Mouse (Mus musculus) midbrain, embryonic 14.5 days (tissue): Measurements from ENCODE around the gene Tob1. TPM values are rescaled to one million over a fixed set of nuclear protein-coding genes. Genes with fewer than 3 reads are reported as not detected.

Experiments used
- ATAC-seq: fragments of 200-750 bp; cut with Nextera tagmentation; 2 replicates; pipeline ENCODE4 v1.8.0; 2017; ENCODE audit warnings: moderate number of reproducible peaks, moderate library complexity; ENCODE audit not compliant: low FRiP score, low TSS enrichment
- DNase-seq: peaks from one replicate; pipeline ENCODE4 v3.0.0-alpha.2; 2015
- H3K27ac ChIP-seq: fragments of 300-500 bp; sonication (generic); replicated peaks from 2 replicates; pipeline ENCODE4 v1.5.1; 2014; ENCODE audit warnings: mild to moderate bottlenecking, low read depth, low read length, moderate library complexity
- H3K27me3 ChIP-seq: fragments of 300-500 bp; sonication (generic); 2 replicates; pipeline ENCODE4 v1.6.1; 2014; ENCODE audit warnings: low read length, control low read depth, mixed read lengths; ENCODE audit not compliant: control insufficient read depth, insufficient read depth
- H3K36me3 ChIP-seq: fragments of 300-500 bp; sonication (generic); 2 replicates; pipeline ENCODE4 v1.6.1; 2014; ENCODE audit warnings: low read length, control low read depth; ENCODE audit not compliant: control insufficient read depth, insufficient read depth
- H3K4me1 ChIP-seq: fragments of 300-500 bp; sonication (generic); 2 replicates; pipeline ENCODE4 v1.6.1; 2014; ENCODE audit warnings: mild to moderate bottlenecking, antibody characterized with exemption, low read length, control low read depth; ENCODE audit not compliant: control insufficient read depth, insufficient read depth
- H3K4me2 ChIP-seq: fragments of 300-500 bp; sonication (generic); 2 replicates; pipeline ENCODE4 v1.6.1; 2014; ENCODE audit warnings: mild to moderate bottlenecking, low read length, moderate library complexity
- H3K4me3 ChIP-seq: fragments of 300-500 bp; sonication (generic); replicated peaks from 2 replicates; pipeline ENCODE4 v1.5.1; 2014; ENCODE audit warnings: low read depth, low read length
- H3K9ac ChIP-seq: fragments of 300-500 bp; sonication (generic); replicated peaks from 2 replicates; pipeline ENCODE4 v1.6.1; 2014; ENCODE audit warnings: mild to moderate bottlenecking, low read length, moderate library complexity
- H3K9me3 ChIP-seq: fragments of 300-500 bp; sonication (generic); 2 replicates; pipeline ENCODE4 v1.6.1; 2016; ENCODE audit warnings: low read length, control low read depth, mixed read lengths; ENCODE audit not compliant: control insufficient read depth
- WGBS: fragments of 180-500 bp; shearing (Covaris S2); extraction: QIAGEN DNeasy Blood & Tissue Kit; methylation state at CpG from one replicate; pipeline ENCODE4 v1.1.7; 2014; 5-methylcytosine and 5-hydroxymethylcytosine counted together
- polyA plus RNA-seq: library from polyadenylated mRNA; unstranded; fragments of >200 nt; fragmentation: Nextera tagmentation; extraction: Ambion mirVana; gene quantifications from 2 replicates; pipeline ENCODE4 v1.2.1, GENCODE M21; 2014

The Tob1 gene
- polyA plus RNA-seq, 1 experiment from 2014 or later = 34.7 TPM

DNA sequence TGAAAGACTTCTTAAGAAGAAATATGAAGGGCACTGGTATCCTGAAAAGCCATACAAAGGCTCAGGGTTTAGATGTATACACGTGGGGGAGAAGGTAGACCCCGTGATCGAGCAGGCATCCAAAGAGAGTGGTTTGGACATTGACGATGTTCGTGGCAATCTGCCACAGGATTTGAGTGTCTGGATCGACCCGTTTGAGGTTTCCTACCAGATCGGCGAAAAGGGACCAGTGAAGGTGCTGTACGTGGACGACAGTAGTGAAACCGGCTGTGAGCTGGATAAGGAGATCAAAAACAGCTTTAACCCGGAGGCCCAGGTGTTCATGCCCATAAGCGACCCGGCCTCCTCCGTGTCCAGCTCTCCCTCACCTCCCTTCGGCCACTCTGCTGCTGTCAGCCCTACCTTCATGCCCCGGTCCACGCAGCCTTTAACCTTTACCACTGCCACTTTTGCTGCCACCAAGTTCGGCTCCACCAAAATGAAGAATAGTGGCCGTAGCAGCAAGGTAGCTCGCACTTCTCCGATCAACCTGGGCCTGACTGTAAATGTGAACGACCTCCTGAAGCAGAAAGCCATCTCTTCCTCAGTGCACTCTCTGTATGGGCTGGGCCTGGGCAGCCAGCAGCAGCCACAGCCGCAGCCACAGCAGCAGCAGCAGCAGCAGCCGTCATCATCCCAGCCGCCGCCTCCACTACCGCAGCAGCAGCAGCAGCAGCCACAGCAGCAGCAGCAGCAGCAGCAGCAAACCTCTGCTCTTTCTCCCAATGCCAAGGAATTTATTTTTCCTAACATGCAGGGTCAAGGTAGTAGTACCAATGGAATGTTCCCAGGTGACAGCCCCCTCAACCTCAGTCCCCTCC, 2.7 kb downstream of the Tob1 start:
- no peak for DNase-seq
- Histone ChIP-seq H3K36me3 (peaks cover 17% of the 10 kb centered on the region), H3K4me3 (peak overlapping the region; percentile 100), H3K27ac (0 out of 2 replicates have a peak overlapping the region, but pooled peaks have one; percentile 45), H3K27me3 (no peaks in the 10 kb centered on the region), H3K4me2 (peak overlapping the region; percentile 63), H3K4me1 (peaks cover 25% of the 10 kb centered on the region), H3K9me3 (no peaks in the 10 kb centered on the region), H3K9ac (peak overlapping the region; percentile 29; the same call in 1 of the 2 replicates)
- WGBS = 83% methylated on average over 29 of the region's 29 CpGs
- no peak for ATAC-seq

DNA sequence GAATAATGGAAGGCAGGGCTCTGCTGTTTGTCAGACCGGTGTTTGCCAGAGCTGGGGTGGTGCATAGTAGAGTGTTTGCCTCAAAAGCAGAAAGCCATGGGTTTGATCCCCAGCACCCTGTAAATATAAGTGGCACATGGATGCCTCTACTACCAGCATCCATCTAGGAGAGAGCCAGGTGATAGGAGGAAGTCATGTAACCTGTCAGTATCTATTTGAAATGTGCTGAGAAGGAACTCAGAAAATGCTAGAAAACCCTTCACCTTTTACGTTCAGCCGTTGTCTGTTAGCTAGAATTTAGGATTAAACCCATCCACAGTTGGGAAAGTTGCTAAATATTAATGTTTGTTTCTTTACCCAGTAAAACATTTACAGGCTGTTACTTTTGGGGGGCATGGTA, 4.3 kb downstream of the Tob1 start:
- ATAC-seq (no peak), DNase-seq (no peak)
- Histone ChIP-seq H3K36me3 (peaks cover 17% of the 10 kb centered on the region), H3K4me3 (no peak overlapping the region), H3K4me2 (peak overlapping the region; percentile 22; the same call in 1 of the 2 replicates), H3K9me3 (no peaks in the 10 kb centered on the region), H3K9ac (no peak overlapping the region), H3K27ac (no peak overlapping the region), H3K27me3 (no peaks in the 10 kb centered on the region), H3K4me1 (peaks cover 25% of the 10 kb centered on the region)
- 82% methylated on average over 3 of the region's 3 CpGs for WGBS

DNA sequence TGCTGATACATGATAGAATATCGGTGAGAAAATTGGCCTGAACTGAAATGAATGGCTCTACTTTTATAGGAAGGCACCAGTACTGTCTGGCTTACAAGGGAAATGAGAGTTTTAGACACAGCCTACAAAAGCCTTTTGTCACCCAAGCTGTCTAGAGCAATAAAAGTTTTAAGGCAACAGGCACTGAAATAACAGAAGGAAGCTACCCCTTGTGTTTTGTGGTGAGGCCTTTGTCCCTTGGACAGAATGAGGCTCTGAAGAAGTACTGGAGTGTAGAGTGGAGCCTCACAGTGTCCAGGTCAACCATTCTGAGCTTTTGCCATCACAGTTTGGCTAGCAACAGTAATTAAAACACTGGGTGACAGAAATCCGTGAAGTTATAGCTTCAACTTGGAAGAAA, 5.0 kb downstream of the Tob1 start:
- Histone ChIP-seq H3K27ac (no peak overlapping the region), H3K27me3 (no peaks in the 10 kb centered on the region), H3K4me2 (no peak overlapping the region), H3K36me3 (peaks cover 17% of the 10 kb centered on the region), H3K4me3 (no peak overlapping the region), H3K9me3 (no peaks in the 10 kb centered on the region), H3K4me1 (peaks cover 25% of the 10 kb centered on the region), H3K9ac (no peak overlapping the region)
- DNase-seq (no peak), ATAC-seq (no peak)
- WGBS = 17% methylated on average over 2 of the region's 2 CpGs

DNA sequence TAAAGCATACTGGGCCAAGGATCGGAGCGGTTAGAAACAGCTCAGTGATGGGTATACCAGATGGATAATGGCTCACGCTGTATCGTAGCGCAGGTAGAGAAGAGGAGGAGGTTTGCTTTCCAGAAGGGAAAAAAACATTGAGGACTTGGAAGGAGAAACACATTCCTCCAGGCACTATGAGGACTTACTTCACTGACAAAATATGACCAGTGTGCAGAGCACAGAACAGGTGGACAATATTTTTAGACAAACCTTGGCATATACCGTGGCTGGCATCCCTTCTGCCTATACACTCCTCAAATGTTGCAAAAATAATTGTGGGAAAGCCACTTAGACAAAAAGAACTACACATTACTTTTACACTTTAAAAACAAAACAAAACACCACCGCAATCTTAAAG, 10.0 kb downstream of the Tob1 start:
- Histone ChIP-seq H3K9me3 (no peaks in the 10 kb centered on the region), H3K4me1 (0 out of 2 replicates have a peak, but pooled peaks cover 3% of the 10 kb centered on the region), H3K4me2 (no peak overlapping the region), H3K36me3 (no peaks in the 10 kb centered on the region), H3K4me3 (no peak overlapping the region), H3K27me3 (no peaks in the 10 kb centered on the region), H3K27ac (no peak overlapping the region), H3K9ac (no peak overlapping the region)
- no peak for ATAC-seq
- DNase-seq = no peak
- 96% methylated on average over 7 of the region's 7 CpGs for WGBS

DNA sequence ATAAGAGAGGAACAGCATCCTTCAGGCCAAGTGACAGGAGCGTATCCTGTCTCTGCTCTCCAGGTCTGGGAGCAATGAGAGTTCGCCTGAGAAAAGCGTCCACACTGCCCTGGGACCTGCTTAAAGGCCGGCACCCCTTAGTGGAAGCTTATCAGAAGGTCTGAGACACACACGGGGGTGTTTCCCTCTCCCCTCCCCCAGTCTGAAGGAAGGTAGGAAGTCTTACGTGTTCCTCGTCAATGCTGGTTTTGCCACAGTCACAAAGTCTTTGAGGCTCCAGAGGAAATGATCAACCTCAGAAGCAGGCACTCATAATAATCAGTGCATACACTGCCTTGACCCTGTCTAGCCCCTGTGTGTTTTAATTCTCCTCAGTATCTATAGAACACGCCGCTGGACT, 12.3 kb downstream of the Tob1 start:
- H3K36me3 ChIP-seq = no peaks in the 10 kb centered on the region
- no peak overlapping the region for H3K4me2 ChIP-seq
- DNase-seq = no peak
- H3K9ac ChIP-seq = no peak overlapping the region
- 0 out of 2 replicates have a peak, but pooled peaks cover 5% of the 10 kb centered on the region for H3K4me1 ChIP-seq
- H3K27me3 ChIP-seq = no peaks in the 10 kb centered on the region
- no peak for ATAC-seq
- H3K27ac ChIP-seq = no peak overlapping the region
- H3K4me3 ChIP-seq = no peak overlapping the region
- H3K9me3 ChIP-seq = no peaks in the 10 kb centered on the region
- WGBS = 85% methylated on average over 9 of the region's 9 CpGs

DNA sequence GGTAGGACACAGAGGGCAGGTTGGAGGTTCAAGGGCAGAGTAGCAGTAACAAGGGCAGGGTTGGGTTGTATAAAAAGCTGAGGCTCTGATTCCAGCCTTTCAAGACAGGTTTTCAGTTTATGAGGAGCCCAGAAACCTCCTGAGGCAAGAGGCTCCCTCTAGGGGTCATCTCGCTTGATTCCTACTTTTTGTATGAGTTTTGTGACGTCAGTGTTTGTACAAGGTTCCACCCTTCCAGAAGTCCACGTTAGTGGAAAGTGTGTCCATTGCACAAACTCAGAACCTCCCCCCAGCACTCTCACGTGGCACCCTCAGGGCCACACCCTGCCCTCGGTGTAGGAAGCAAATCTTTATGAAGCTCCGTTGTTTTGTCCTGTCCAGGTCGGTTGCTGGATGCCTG, 14.7 kb downstream of the Tob1 start:
- Histone ChIP-seq H3K27ac (no peak overlapping the region), H3K4me1 (0 out of 2 replicates have a peak, but pooled peaks cover 5% of the 10 kb centered on the region), H3K9me3 (no peaks in the 10 kb centered on the region), H3K27me3 (no peaks in the 10 kb centered on the region), H3K36me3 (no peaks in the 10 kb centered on the region), H3K9ac (no peak overlapping the region), H3K4me2 (no peak overlapping the region), H3K4me3 (no peak overlapping the region)
- DNase-seq = peak; percentile 73
- WGBS = 46% methylated on average over 7 of the region's 7 CpGs
- no peak for ATAC-seq

DNA sequence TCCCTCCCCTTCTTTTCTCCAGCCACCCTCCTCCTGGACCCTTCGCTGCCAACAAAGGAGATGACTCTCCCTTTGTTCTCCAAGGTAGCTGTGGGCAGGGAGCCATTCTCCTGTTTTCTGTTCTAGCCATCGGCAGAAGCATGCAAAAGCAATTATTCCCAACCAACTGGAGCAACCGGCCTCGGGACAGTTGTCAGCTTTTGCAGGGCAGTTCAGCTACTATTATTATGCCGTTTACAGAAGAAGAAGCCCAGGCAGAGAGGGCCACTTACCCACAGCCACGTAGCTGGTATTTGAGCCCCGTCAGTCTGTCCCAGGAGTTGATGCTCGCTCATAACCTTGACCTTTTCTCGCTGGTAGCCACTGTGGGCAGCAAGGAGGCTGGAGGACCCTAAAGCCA, 17.2 kb downstream of the Tob1 start:
- Histone ChIP-seq H3K27me3 (no peaks in the 10 kb centered on the region), H3K36me3 (no peaks in the 10 kb centered on the region), H3K4me1 (0 out of 2 replicates have a peak, but pooled peaks cover 5% of the 10 kb centered on the region), H3K9ac (no peak overlapping the region), H3K9me3 (no peaks in the 10 kb centered on the region), H3K4me3 (no peak overlapping the region), H3K27ac (peak overlapping the region; percentile 49; the same call in 1 of the 2 replicates), H3K4me2 (no peak overlapping the region)
- ATAC-seq (no peak), DNase-seq (peak; percentile 45)
- 27% methylated on average over 9 of the region's 9 CpGs for WGBS

DNA sequence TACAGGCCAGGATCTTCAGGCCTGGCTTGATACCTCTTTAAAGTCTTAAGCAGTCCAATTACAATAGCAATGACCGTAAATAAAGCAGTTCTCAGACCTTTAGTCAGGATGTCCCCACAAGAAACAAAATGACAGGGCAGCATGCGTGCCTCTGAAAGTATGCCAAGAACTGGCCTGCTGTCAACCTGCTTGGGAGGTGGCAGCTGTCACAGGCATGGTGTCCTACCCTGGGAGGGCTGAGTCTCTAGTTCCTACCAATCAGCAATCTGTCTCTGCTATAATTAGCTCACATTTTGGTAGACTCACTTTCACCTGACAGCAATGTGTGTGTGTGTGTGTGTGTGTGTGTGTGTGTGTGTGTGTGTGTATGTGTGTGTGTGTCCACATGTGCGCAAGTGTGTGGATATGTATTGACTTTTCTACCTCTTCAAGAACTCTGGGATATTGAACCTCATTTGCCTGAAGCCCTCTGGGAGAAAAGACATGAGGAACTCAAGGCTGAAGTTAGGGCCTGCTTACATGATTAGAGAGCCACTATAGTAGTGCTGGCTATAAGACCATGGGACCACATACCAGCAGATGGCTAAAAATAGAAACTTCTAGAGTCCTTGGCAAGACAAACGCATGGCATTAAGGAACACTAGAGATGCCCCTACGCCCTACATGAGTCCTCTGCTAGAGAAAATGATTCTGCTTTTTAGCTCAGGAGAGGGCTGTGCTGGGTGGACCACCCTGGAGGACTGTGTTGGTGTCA, 18.1 kb downstream of the Tob1 start:
- 88% methylated on average over 5 of the region's 5 CpGs for WGBS
- Histone ChIP-seq H3K4me1 (0 out of 2 replicates have a peak, but pooled peaks cover 5% of the 10 kb centered on the region), H3K4me2 (no peak overlapping the region), H3K27me3 (no peaks in the 10 kb centered on the region), H3K9me3 (no peaks in the 10 kb centered on the region), H3K4me3 (no peak overlapping the region), H3K36me3 (no peaks in the 10 kb centered on the region), H3K9ac (no peak overlapping the region), H3K27ac (no peak overlapping the region)
- ATAC-seq (no peak), DNase-seq (no peak)
